Mouse (Mus musculus) hindbrain, postnatal 0 days (tissue): ENCODE data around the gene Cd300lb. TPM values are rescaled to one million over a fixed set of nuclear protein-coding genes. Genes with fewer than 3 reads are reported as not detected.

ENCODE experiments used
- ATAC-seq: fragments of 200-750 bp; cut with Nextera tagmentation; 2 replicates; pipeline ENCODE4 v1.8.0; 2017; ENCODE audit warnings: mild to moderate bottlenecking, moderate TSS enrichment, moderate library complexity
- DNase-seq: peaks from one replicate; pipeline ENCODE4 v3.0.0-alpha.2; 2015; ENCODE audit warnings: low spot score
- H3K27ac ChIP-seq: fragments of 300-500 bp; sonication (generic); 2 replicates; pipeline ENCODE4 v1.5.1; 2014; ENCODE audit warnings: mild to moderate bottlenecking
- H3K27me3 ChIP-seq: fragments of 300-500 bp; sonication (generic); 2 replicates; pipeline ENCODE4 v1.6.1; 2014; ENCODE audit warnings: low read length, mixed read lengths; ENCODE audit not compliant: insufficient read depth
- H3K36me3 ChIP-seq: fragments of 300-500 bp; sonication (generic); 2 replicates; pipeline ENCODE4 v1.6.1; 2014; ENCODE audit warnings: low read length, mixed read lengths; ENCODE audit not compliant: insufficient read depth
- H3K4me1 ChIP-seq: fragments of 300-500 bp; sonication (generic); 2 replicates; pipeline ENCODE4 v1.6.1; 2014; ENCODE audit warnings: antibody characterized with exemption, low read length, mixed read lengths; ENCODE audit not compliant: insufficient read depth
- H3K4me2 ChIP-seq: fragments of 300-500 bp; sonication (generic); 2 replicates; pipeline ENCODE4 v1.6.1; 2014; ENCODE audit warnings: low read depth, mild to moderate bottlenecking, low read length, moderate library complexity, mixed read lengths
- H3K4me3 ChIP-seq: fragments of 300-500 bp; sonication (generic); 2 replicates; pipeline ENCODE4 v1.5.1; 2014; ENCODE audit warnings: low read length
- H3K9ac ChIP-seq: fragments of 300-500 bp; sonication (generic); replicated peaks from 2 replicates; pipeline ENCODE4 v1.6.1; 2014; ENCODE audit warnings: mild to moderate bottlenecking, low read length, moderate library complexity, mixed read lengths
- H3K9me3 ChIP-seq: fragments of 300-500 bp; sonication (generic); 2 replicates; pipeline ENCODE4 v1.6.1; 2016; ENCODE audit warnings: low read length, mixed read lengths
- CTCF ChIP-seq: IDR thresholded peaks from 2 replicates; pipeline ENCODE4 v1.5.1; 2016; ENCODE audit warnings: antibody characterized with exemption, control low read depth, low read depth
- WGBS: fragments of 180-500 bp; shearing (Covaris S2); extraction: QIAGEN DNeasy Blood & Tissue Kit; methylation state at CpG from one replicate; pipeline ENCODE4 v1.1.7; 2014; 5-methylcytosine and 5-hydroxymethylcytosine counted together
- polyA plus RNA-seq: library from polyadenylated mRNA; unstranded; fragments of >200 nt; fragmentation: Nextera tagmentation; extraction: Ambion mirVana; gene quantifications from 2 replicates; pipeline ENCODE4 v1.2.1, GENCODE M21; 2015
- total RNA-seq: library from RNA; depleted of rRNA; stranded (reverse); fragments of >200 nt; gene quantifications from 2 replicates; pipeline ENCODE4 v1.2.3, GENCODE M21; 2014; rRNA removed

The Cd300lb gene
- 0.37 TPM in 1 of 2 replicates, not detected in the other for total RNA-seq
- 0.08 TPM in 1 of 2 replicates, not detected in the other for polyA plus RNA-seq

- no peaks in the 10 kb centered on the region for H3K27me3 ChIP-seq
- H3K9me3 ChIP-seq, result no peaks in the 10 kb centered on the region
- H3K36me3 ChIP-seq, result no peaks in the 10 kb centered on the region
- DNase-seq, result no peak
- TF ChIP-seq CTCF, result no peak
- no peak within 1 kb of the TSS for H3K27ac ChIP-seq
- H3K4me2 ChIP-seq, result no peak within 1 kb of the TSS
- H3K9ac ChIP-seq, result no peak within 1 kb of the TSS
- no peak within 1 kb of the TSS for H3K4me3 ChIP-seq
- no peak for ATAC-seq
- 60% methylated on average over 6 of the region's 6 CpGs for WGBS
- no peaks in the 10 kb centered on the region for H3K4me1 ChIP-seq
Observed at GRCm38 (mm10) chr11:114934144-114934543, at the start of gene Cd300lb. TSS of gene Cd300lb (minus strand) at chr11:114934386.

GRCm38 (mm10) chr11:114981866-114982265 is 47.7 kb upstream of the Cd300lb start:
- H3K4me3 ChIP-seq, result no peak overlapping the region
- H3K27ac ChIP-seq, result no peak overlapping the region
- no peaks in the 10 kb centered on the region for H3K27me3 ChIP-seq
- peaks cover 10% of the 10 kb centered on the region for H3K9me3 ChIP-seq
- 77% methylated on average over 4 of the region's 4 CpGs for WGBS
- no peaks in the 10 kb centered on the region for H3K4me1 ChIP-seq
- no peaks in the 10 kb centered on the region for H3K36me3 ChIP-seq
- no peak for TF ChIP-seq CTCF
- ATAC-seq (no peak), DNase-seq (no peak)
- no peak overlapping the region for H3K4me2 ChIP-seq
- no peak overlapping the region for H3K9ac ChIP-seq

- no peaks in the 10 kb centered on the region for H3K36me3 ChIP-seq
- H3K4me3 ChIP-seq, result no peak overlapping the region
- WGBS, result 76% methylated on average over 10 of the region's 10 CpGs
- H3K9me3 ChIP-seq, result no peaks in the 10 kb centered on the region
- no peak overlapping the region for H3K27ac ChIP-seq
- no peaks in the 10 kb centered on the region for H3K27me3 ChIP-seq
- no peak overlapping the region for H3K9ac ChIP-seq
- DNase-seq, result peak; percentile 14
- no peak overlapping the region for H3K4me2 ChIP-seq
- TF ChIP-seq CTCF, result no peak
- no peak for ATAC-seq
- no peaks in the 10 kb centered on the region for H3K4me1 ChIP-seq
Observed at GRCm38 (mm10) chr11:114972726-114973125, 38.5 kb upstream of the Cd300lb start.

GRCm38 (mm10) chr11:114968752-114969207 is 34.6 kb upstream of the Cd300lb start, which contains the start of gene Cd300c:
TSS of gene Cd300c (minus strand) at chr11:114969157.
- WGBS, result 80% methylated on average over 9 of the region's 9 CpGs
- no peak for DNase-seq
- Histone ChIP-seq H3K4me2 (no peak within 1 kb of the TSS), H3K4me3 (no peak within 1 kb of the TSS), H3K9me3 (no peaks in the 10 kb centered on the region), H3K36me3 (no peaks in the 10 kb centered on the region), H3K9ac (no peak within 1 kb of the TSS), H3K4me1 (no peaks in the 10 kb centered on the region), H3K27me3 (no peaks in the 10 kb centered on the region), H3K27ac (no peak within 1 kb of the TSS)
- TF ChIP-seq CTCF, result no peak
- ATAC-seq, result no peak

GRCm38 (mm10) chr11:114965182-114965828 is 31.1 kb upstream of the Cd300lb start:
- no peaks in the 10 kb centered on the region for H3K4me1 ChIP-seq
- no peak overlapping the region for H3K4me2 ChIP-seq
- H3K36me3 ChIP-seq, result no peaks in the 10 kb centered on the region
- no peak overlapping the region for H3K9ac ChIP-seq
- WGBS, result 62% methylated on average over 3 of the region's 3 CpGs
- no peaks in the 10 kb centered on the region for H3K9me3 ChIP-seq
- no peak for ATAC-seq
- H3K4me3 ChIP-seq, result no peak overlapping the region
- no peak for TF ChIP-seq CTCF
- H3K27ac ChIP-seq, result no peak overlapping the region
- H3K27me3 ChIP-seq, result no peaks in the 10 kb centered on the region
- no peak for DNase-seq

- 60% methylated on average over 1 of the region's 1 CpGs for WGBS
- no peak overlapping the region for H3K27ac ChIP-seq
- H3K9ac ChIP-seq, result no peak overlapping the region
- H3K4me1 ChIP-seq, result no peaks in the 10 kb centered on the region
- no peaks in the 10 kb centered on the region for H3K9me3 ChIP-seq
- no peak overlapping the region for H3K4me2 ChIP-seq
- H3K27me3 ChIP-seq, result no peaks in the 10 kb centered on the region
- no peak overlapping the region for H3K4me3 ChIP-seq
- TF ChIP-seq CTCF, result no peak
- H3K36me3 ChIP-seq, result no peaks in the 10 kb centered on the region
- ATAC-seq (no peak), DNase-seq (no peak)
Observed at GRCm38 (mm10) chr11:114960369-114960768, 26.2 kb upstream of the Cd300lb start.

GRCm38 (mm10) chr11:114933591-114933990 is 595 bp downstream of the Cd300lb start:
- no peak overlapping the region for H3K27ac ChIP-seq
- H3K4me3 ChIP-seq, result no peak overlapping the region
- ATAC-seq (no peak), DNase-seq (no peak)
- no peaks in the 10 kb centered on the region for H3K4me1 ChIP-seq
- no peak overlapping the region for H3K4me2 ChIP-seq
- no peak for TF ChIP-seq CTCF
- no peaks in the 10 kb centered on the region for H3K36me3 ChIP-seq
- no peak overlapping the region for H3K9ac ChIP-seq
- 86% methylated on average over 4 of the region's 4 CpGs for WGBS
- H3K9me3 ChIP-seq, result no peaks in the 10 kb centered on the region
- no peaks in the 10 kb centered on the region for H3K27me3 ChIP-seq
